Mouse (Mus musculus) gastrocnemius, adult 2 months (tissue): ENCODE results near the gene Dpm2. TPM values are rescaled to one million over a fixed set of nuclear protein-coding genes. Genes with fewer than 3 reads are reported as not detected.

ENCODE experiments used
- DNase-seq: peaks from one replicate; pipeline ENCODE4 v3.0.0; 2022
- H3K27ac ChIP-seq: fragments of 200-600 bp; 2 replicates; pipeline ENCODE4 v1.8.1; 2022; ENCODE audit warnings: mild to moderate bottlenecking
- H3K4me3 ChIP-seq: fragments of 200-600 bp; 2 replicates; pipeline ENCODE4 v1.8.1; 2022; ENCODE audit warnings: mild to moderate bottlenecking, moderate library complexity
- CTCF ChIP-seq: fragments of 200-600 bp; IDR thresholded peaks from 2 replicates; pipeline ENCODE4 v1.8.1; 2022; ENCODE audit warnings: antibody characterized with exemption, mild to moderate bottlenecking, moderate library complexity
- intact Hi-C: fragments of 180-260 bp; cut with DNase I; formaldehyde crosslinking; loops from one replicate; pipeline ENCODE4 v1.15.1; 2025
- total RNA-seq, 2 experiments: library from RNA; stranded (reverse); gene quantifications; 2 replicates each; pipeline ENCODE4 v1.2.3; 2021

Gene Dpm2
- total RNA-seq, 2 experiments from 2014 or later = 11.1 to 14.1 TPM

DNA sequence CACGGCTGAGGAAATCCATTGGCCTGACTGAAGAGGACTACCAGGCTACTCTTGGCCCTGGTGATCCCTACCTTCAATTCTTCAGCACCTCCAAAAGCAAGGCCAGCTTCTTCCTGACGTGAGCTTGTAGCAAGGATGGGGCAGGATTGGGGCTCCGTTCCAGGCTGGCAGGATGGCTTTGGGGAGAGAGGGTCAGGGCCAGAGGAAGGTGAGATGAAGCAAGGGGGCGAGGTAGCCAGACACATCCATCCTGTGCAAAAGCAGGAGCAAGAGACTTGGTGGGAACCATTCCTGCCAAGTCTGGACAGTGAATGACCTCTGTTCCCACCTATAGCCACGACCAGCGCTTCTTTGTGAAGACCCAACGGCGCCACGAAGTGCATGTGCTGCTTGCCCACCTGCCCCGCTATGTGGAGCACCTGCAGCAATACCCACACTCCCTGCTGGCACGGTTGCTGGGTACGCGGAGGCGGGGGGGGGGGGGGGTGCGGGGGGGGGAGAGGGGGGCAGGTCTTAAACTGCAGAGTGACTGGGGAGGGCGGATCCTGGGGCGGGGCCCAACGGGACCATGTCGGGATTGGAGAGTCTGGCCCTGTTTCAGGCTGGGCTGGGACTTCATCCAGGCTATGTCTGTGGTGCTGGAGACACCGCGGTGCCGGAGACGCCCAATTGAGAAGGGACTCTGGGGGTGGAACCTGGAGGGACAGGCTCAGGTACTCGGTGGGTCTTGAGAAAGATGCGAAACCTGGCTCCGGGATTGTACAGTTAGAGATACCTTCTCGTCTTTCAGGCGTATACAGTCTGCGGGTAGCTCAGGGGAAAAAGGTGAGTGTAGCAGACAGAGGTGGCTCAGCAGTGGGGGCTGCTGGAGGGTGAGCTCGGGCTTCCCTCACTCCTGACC, 7.7 kb downstream of the Dpm2 start:
- no peak overlapping the region for H3K4me3 ChIP-seq
- TF ChIP-seq CTCF = no peak
- peak; percentile 66 for DNase-seq
- intact Hi-C loops = no loop called here
- H3K27ac ChIP-seq = no peak overlapping the region

DNA sequence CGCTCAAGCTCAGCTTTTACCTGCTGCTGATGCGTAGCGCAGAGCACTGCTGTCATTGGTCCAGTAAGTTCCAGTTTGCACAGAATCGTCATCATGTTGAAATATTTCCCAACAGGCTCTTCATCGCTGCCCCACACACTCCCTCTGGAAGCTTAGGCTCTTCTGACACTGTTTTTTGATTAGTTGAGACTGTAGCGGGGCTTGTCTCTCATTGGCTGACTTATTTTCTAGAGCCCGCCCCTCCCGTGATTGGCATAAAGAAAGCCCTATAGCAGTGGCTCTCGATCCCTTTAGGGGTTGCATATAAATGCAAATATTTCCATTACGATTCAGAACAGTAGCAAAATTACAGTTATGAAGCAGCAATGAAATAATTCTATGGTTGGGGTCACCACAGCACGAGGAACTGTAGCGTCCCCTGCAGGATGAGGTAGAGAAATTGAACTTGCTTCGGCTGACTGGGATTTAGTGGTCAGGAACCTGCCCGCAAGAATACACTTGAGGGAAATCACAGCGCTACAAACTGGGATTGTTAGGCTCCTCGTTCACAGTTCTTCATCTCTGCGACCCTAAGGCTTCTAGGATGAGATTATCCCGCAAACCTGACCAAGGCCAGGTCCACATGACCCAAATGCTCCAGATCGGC, 10.9 kb downstream of the Dpm2 start:
- no peak for DNase-seq
- Histone ChIP-seq H3K4me3 (0 out of 2 replicates have a peak overlapping the region, but pooled peaks have one; percentile 11), H3K27ac (no peak overlapping the region)
- intact Hi-C loops = no loop called here
- peak; percentile 18; the same call in 1 of the 2 replicates for TF ChIP-seq CTCF

DNA sequence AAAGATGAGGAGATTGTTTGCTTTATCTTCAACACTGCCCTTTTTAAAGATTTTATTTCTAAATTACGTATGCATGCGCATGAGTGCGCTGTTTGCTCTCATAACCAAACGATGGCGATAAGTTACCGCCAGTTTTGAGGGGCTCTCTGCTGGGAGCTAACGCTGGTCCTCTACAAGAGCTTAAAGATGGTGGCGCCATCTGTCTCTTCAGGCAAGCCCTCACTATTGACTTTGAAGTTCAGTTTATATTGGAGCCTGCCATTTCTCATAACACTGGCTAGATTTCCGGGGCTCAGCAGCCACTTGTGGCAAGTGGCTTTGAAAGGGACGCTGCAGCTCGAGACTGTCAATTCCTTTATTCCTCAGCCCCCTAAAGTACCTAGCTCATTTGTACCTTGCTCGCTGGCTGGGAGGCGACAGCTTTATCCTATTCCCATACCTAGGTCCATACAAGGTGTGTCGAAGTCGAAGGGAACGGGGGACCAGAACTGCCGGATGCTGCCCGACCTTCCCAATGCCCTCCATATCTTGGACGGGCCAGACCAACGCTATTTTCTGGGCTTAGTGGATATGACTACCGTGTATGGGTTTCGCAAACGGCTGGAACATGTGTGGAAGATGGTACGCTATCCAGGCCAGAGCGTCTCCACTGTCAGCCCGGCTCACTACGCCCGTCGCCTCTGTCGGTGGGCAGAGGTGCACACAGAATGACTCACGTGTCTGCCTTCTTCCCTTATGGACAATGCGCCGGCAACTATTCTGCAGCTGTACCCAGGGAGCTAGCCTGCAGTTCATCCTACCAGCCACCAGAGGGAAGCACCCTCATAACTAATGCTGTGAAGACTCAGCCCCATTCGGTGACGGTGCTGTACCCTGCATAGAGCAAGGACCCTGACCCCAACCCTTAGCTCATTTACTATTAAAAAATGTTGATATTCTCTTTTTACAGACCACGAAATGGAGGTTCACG, 12.5 kb downstream of the Dpm2 start:
- no peak for TF ChIP-seq CTCF
- DNase-seq = peak; percentile 78
- Histone ChIP-seq H3K27ac (no peak overlapping the region), H3K4me3 (peak overlapping the region; percentile 51)
- intact Hi-C loops = loop anchor here (1.0 kb wide), 1 partner anchor 20 kb away; no protein-coding TSS in a partner anchor

DNA sequence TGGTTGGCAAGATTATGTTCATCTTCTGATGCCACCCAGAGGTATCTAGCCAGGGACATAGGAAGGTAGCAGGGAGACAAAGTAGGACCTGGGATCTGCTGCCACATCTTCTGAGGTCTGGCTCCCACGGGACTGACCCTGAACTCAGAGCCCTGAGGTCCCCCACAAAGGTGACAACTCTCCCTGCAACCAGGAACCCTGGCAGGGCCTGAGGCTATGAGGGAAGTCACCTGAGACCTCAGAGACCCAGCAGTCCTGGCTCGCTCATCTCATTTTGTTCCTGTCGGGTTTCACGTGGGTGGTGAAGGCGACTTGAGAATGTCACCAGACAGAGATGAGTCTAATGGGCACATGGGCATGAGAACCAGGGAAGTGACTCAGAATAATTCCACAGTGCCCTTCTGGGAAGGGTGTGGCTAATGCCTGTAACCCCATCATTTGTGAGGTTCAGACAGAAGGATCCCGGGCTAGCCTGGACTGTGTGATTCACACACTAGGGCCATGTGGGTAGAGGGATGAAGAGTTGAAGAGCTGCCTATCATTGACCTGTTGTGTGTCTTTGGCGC, 14.6 kb downstream of the Dpm2 start:
- intact Hi-C loops = no loop called here
- H3K4me3 ChIP-seq = no peak overlapping the region
- no peak for TF ChIP-seq CTCF
- no peak for DNase-seq
- no peak overlapping the region for H3K27ac ChIP-seq

DNA sequence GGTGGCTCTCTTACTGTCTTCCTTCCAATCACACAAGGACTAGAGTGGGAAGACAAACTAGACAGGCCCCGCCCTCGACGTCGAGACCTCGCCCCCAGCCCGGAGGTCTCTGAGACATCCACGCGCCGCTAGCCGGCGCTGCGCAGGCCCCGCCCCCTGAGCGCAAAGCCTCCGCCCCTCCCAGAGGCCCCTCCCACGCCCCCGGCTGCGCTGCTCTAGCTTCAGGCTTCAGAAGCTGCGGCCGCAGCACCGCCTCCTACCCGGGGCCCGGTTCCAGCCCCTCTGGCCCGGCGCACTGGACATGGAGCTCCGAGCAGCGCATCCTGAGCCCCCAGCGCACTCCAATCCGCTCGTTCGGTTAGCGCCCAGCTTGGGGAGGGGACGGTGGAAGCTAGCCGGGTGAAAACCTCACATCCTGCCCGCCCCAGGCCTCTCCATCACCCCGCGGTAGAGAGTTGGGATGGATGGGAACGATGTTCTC, 16.3 kb downstream of the Dpm2 start, which contains the start of gene St6galnac4:
St6galnac4 (plus strand) TSS at position 225 of the 481 bp plus-strand sequence.
- Histone ChIP-seq H3K4me3 (peak within 1 kb of the TSS; percentile 86), H3K27ac (peak within 1 kb of the TSS; percentile 90)
- peak; percentile 55 for TF ChIP-seq CTCF
- DNase-seq = peak; percentile 95
- intact Hi-C loops = no loop called here

DNA sequence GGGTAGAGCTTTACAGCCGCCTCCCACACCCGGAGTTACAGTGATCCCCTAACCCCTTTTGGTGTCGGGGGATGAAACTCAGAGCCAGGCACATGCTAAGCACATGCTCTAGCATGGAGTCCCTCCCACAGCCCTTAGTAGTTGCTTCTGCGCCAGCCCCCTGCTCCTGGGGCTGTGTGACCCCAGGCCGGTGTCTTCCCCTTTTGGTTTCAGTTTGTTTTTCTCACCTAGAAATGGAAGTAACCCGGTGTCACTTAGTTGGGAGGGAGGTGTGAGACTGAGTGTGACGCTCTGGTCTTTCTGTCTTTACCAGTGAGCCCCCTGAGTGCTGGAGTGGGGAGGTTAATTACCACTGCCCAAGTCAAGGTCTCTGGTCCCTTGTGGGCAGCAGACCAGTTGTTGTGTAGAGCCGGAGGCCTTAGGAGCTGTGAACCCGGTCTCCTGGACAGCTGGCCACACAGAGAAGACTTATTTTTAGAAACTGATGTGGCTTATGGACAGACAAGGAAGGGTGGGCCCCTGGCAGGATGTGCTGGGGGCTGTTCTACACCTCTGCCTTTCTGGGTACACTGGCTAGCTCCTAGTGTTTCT, 17.2 kb downstream of the Dpm2 start:
- intact Hi-C loops = no loop called here
- H3K27ac ChIP-seq = peak overlapping the region; percentile 90
- H3K4me3 ChIP-seq = peak overlapping the region; percentile 86
- DNase-seq = peak; percentile 72
- no peak for TF ChIP-seq CTCF

DNA sequence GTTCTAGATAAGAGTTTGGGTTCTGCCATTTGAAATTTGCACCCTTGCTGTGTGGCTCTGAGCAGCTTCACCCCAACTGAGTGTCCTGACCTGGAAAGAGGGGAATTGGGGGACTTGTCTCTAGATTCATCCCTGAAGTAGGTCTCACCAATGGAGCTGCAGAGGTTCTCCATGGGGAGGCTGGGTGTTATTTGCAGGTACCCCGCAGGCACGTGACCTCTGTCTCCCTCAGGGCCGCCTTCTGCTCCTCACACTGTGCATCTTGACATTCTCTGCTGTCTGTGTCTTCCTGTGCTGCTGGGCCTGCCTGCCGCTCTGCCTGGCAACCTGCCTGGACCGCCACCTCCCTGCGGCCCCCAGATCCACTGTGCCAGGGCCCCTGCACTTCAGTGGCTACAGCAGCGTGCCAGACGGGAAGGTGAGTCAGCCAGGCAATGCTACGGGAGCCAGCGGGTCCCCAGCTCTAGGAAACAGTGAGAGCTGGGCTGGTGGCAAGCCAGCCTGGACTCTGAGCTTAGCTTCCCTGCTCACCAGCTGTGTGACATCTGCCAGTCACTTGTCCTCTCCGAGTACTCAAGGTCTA, 18.6 kb downstream of the Dpm2 start:
- peak; percentile 61 for DNase-seq
- intact Hi-C loops = no loop called here
- Histone ChIP-seq H3K4me3 (peak overlapping the region; percentile 86), H3K27ac (peak overlapping the region; percentile 90)
- TF ChIP-seq CTCF = no peak

DNA sequence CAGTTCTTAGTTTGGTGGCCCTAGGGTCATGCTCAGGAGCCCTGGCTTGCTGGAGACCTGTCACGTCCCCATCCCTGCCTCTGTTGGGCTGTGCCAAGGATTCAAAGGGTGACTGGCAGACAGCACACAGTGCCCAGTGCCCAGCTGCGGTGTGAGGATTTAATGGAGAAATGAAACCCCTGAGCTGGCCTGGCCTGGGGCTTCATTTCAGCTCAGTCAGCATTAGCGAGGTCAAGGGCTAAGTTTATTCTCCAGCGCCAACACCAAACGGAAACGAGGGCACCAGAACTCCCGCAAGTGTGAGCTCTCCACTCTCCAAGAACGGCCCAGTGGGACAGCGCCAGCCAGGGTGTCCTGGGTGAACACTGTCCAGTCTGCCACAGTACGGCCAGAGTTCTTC, 19.6 kb downstream of the Dpm2 start:
- TF ChIP-seq CTCF = no peak
- Histone ChIP-seq H3K4me3 (peak overlapping the region; percentile 86), H3K27ac (peak overlapping the region; percentile 90)
- peak; percentile 85 for DNase-seq
- intact Hi-C loops = no loop called here

DNA sequence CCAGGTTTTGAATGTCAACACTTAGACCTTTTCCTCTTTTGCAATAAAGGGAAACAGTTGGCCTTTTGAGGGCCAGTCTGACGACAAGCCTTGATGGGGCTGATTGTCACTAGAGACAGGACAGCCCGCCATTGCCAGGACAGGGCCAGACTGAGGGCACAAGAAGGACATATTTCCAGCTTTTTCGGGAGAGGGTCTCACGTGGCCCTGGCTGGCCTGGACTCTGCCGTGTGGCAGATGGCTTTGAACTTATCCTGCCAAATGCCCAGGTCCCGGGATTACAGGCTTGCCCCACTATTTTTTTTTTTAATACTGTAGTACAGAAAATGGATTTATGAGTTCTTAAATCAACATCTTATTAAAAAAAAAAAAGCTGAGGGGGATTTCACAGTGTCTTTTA, 20.6 kb downstream of the Dpm2 start:
- no peak for TF ChIP-seq CTCF
- intact Hi-C loops = no loop called here

DNA sequence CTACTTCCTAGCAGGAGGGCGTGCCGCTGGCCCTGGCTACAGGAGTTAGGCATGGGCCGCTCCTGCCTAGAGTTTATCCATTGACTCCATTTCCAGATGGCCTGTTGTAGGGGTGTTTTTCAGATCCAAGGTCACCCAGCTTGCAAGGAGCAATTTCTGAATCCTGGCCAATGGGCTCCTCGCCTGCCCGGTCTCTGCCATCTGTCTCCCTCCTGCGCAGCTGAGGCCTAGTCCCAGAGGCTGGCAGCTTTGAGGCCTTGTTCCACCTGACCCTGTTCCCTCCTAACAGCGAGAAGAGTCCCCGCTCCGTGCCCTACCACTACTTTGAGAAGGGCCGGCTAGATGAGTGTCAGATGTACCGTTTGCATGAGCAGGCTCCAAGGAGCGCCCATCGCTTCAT, 26.1 kb downstream of the Dpm2 start:
- Histone ChIP-seq H3K27ac (peak overlapping the region; percentile 75), H3K4me3 (no peak overlapping the region)
- intact Hi-C loops = no loop called here
- TF ChIP-seq CTCF = no peak
- peak; percentile 64 for DNase-seq

More for the DNA sequence above, 20.6 kb downstream of the Dpm2 start:
- no peak for DNase-seq
- Histone ChIP-seq H3K27ac (no peak overlapping the region; the same call in 1 of the 2 replicates), H3K4me3 (no peak overlapping the region)

DNA sequence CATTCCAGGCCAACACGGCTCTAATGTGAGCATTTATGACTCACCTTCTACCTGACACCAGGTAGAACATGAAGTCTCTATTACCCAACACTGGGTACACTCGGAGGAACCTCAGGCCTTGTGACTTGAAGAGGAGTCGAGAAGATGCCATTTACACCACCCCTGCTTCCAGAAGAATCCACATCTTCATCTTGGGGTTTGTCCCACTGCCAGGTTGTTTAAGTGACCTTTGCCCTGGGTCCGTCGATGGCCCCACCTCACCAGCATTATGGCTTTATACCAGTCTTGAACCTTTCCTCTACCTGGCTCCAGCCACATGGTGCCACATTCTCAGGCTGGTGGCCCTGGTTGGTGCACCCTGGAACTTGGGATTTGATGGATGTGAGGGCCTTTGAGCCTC, 26.6 kb downstream of the Dpm2 start:
- TF ChIP-seq CTCF = no peak
- H3K4me3 ChIP-seq = no peak overlapping the region
- DNase-seq = no peak
- peak overlapping the region; percentile 75 for H3K27ac ChIP-seq
- intact Hi-C loops = no loop called here
